Mouse (Mus musculus) bone marrow, adult 2 months (tissue): ENCODE measurements around the gene 4933427D14Rik. TPM values are rescaled to one million over a fixed set of nuclear protein-coding genes. Genes with fewer than 3 reads are reported as not detected.

Source experiments
- H3K27ac ChIP-seq: fragments of 200-500 bp; 2 replicates; pipeline ENCODE4 v1.5.1; 2012; ENCODE audit warnings: low read depth, mild to moderate bottlenecking, control low read depth, inconsistent platforms, low read length; ENCODE audit not compliant: control insufficient read depth, poor library complexity, insufficient read depth
- H3K4me1 ChIP-seq: fragments of 200-500 bp; 2 replicates; pipeline ENCODE4 v1.6.1; 2011; ENCODE audit warnings: low read length; ENCODE audit not compliant: control insufficient read depth, insufficient read depth
- H3K4me3 ChIP-seq: fragments of 200-500 bp; replicated peaks from 2 replicates; pipeline ENCODE3; 2011; ENCODE audit warnings: mild to moderate bottlenecking, low read depth, low read length, control low read depth; ENCODE audit not compliant: control insufficient read depth
- CTCF ChIP-seq: fragments of 200-500 bp; IDR thresholded peaks from 2 replicates; pipeline ENCODE4 v1.5.1; 2011; ENCODE audit warnings: low read length, control low read depth; ENCODE audit not compliant: control insufficient read depth, insufficient read depth
- POLR2A ChIP-seq: fragments of 200-500 bp; IDR thresholded peaks from 2 replicates; pipeline ENCODE4 v1.6.1; 2011; ENCODE audit warnings: low read depth, mild to moderate bottlenecking, control low read depth, low read length, borderline replicate concordance; ENCODE audit not compliant: control insufficient read depth
- WGBS: fragments of 180-500 bp; shearing (Covaris S2); methylation state at CpG from one replicate; pipeline ENCODE4 v1.1.7; 2018; 5-methylcytosine and 5-hydroxymethylcytosine counted together
- polyA plus RNA-seq: library from polyadenylated mRNA; stranded (reverse); fragments of >200 nt; gene quantifications from 2 replicates; pipeline ENCODE4 v1.2.4, GENCODE M21; 2011; ENCODE audit warnings: low replicate concordance; ENCODE audit not compliant: missing spikeins, insufficient read depth, insufficient read length

The 4933427D14Rik gene
- 3.4 and 5.1 TPM in 2 replicates for polyA plus RNA-seq

DNA sequence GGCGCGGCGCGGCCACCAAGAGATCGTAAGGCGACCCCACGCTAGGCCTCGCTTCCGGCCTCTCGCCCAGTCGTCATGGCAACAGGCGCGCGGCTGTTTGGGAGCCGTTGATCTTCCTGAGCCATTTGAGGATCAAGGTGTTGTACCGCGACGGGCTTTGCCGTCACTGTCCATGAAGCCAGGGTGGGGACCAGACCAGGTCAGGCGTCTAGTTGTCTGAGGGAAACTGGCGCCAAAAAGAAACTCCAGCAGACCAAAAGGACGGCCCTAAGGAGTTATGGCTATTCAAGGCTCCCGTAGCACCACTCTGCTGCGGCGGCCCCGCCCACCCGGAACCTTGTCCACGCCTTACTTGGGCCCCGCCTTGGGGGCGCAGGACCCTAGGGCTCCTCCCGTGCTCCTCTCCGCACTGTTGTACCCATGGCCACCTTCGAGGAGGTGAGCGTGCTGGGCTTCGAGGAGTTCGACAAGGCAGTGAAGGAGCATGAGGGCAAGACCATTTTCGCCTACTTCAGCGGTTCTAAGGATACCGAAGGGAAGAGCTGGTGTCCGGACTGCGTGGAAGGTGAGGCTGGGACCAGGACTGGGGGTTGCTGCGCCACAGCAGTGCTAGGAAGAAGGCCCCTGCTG is at the start of gene 4933427D14Rik, which contains the start of gene Txndc17:
TSS of gene 4933427D14Rik (minus strand) at position 256 of the 630 bp plus-strand sequence.
TSS of gene Txndc17 (plus strand) at position 344 of the 630 bp plus-strand sequence.
- under 1% methylated on average over 42 of the region's 42 CpGs for WGBS
- Histone ChIP-seq H3K27ac (peak within 1 kb of the TSS; percentile 43), H3K4me1 (peaks cover 9% of the 10 kb centered on the region), H3K4me3 (peak within 1 kb of the TSS; percentile 99)
- TF ChIP-seq POLR2A: peak; percentile 53; the same call in 1 of the 2 replicates
- no peak for TF ChIP-seq CTCF

DNA sequence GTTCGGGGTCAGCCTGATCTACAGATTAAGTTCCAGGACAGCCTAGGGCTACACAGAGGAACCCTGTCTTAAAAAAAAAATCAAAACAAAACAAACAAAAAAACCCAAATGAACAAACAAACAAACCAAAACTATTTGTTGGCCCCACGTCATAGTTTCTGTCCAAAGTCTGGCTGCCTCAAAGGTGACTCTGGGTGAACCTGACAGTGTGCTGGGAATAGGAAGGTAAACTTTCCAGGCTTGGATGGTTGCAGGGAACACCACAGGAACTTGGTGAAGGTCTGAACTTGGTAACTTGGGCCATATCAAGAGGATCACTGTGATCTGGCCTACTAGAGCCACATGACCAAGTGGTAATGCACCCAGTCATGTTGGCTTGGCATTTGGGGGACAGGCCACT is 49.2 kb upstream of the 4933427D14Rik start:
- H3K4me1 ChIP-seq: peaks cover 3% of the 10 kb centered on the region; the same call in 1 of the 2 replicates
- 74% methylated on average over 2 of the region's 2 CpGs for WGBS
- H3K4me3 ChIP-seq: no peak overlapping the region
- TF ChIP-seq CTCF: no peak
- no peak for TF ChIP-seq POLR2A
- H3K27ac ChIP-seq: no peak overlapping the region

DNA sequence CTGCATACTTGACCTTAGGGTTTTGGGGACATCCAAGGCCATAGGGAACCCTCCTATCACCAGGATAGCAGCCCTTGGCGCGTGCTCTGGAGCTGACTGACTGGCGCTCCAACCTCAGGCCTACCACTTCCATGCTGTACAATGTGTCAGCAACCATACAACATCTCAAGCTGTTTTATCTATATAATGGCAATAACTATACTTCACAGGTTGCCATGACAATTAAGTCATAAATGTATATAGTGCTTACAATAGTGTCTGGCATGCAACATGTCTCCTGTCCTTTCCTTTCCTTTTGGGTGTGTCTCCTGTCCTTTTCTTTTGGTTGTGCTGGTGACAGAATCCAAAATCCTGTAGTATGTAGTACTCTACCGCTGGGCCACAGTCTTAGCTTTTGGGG is 48.4 kb upstream of the 4933427D14Rik start:
- 91% methylated on average over 4 of the region's 4 CpGs for WGBS
- no peak overlapping the region for H3K4me3 ChIP-seq
- H3K4me1 ChIP-seq: peaks cover 3% of the 10 kb centered on the region; the same call in 1 of the 2 replicates
- TF ChIP-seq POLR2A (no peak), CTCF (no peak)
- no peak overlapping the region for H3K27ac ChIP-seq

DNA sequence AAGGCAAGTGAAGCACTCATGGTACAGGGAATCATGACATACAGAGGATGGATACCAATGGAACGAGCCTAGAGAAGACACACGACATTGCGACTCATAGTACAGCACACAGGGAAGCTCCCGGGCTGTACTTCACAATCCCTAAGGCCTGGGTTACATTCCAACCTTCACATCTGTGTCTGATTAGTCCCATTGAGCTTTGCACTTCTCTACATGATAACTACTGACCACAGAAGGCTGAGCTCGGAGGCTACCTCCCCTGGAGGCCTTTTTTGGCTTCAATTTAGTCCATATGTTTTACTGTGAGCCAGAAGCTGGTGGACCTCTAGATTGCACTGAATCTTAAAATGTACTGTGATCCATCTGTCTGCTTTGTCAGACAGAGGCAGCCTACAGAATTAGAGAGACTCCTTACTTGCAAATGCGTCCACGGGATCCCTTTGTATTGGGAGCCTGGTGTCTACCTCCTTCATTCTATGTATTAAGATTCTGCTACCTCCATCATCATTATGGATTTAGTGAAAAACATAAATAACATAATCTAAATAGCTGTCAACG is 38.0 kb upstream of the 4933427D14Rik start:
- no peak overlapping the region for H3K27ac ChIP-seq
- H3K4me1 ChIP-seq: no peaks in the 10 kb centered on the region
- H3K4me3 ChIP-seq: no peak overlapping the region
- WGBS: 82% methylated on average over 8 of the region's 8 CpGs
- no peak for TF ChIP-seq POLR2A
- TF ChIP-seq CTCF: no peak

DNA sequence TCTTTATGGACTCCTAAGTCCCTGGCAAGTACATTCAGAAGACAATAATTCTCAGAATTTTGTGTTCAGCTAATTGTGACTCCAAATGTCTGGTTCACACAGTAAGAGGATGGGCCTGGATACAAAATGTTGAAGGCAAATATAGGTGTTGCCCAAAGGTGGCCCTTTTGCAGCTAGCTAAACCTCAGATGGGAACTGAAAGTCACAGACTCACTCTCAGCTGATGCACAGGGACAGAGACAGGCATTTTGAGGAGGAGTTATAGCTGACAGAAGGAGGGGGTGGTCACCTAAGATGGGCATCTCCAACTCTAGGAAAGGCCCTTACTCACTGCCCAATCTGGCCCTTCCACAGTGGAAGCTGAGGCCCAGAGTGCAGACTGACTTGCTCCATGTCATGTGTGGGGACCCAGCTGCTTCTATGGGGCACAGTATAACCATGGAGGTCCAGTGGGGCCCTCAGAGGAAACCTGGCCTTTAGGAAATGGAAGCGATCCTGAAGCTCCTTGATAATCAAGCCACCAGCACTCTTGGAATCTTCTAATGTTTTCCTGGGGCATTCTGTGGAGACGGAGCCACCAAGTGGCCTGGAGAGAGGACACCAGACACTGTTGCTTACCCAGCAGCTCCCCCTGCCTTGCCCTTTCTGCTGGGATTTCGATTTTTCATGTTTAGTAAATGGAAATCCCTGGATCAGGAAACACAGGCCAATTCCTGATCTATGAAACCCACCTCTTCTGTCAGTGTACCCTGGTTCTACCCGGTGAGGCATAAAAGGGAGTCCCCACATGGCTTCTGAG is 33.0 kb upstream of the 4933427D14Rik start:
- H3K4me1 ChIP-seq: no peaks in the 10 kb centered on the region
- TF ChIP-seq CTCF (no peak), POLR2A (no peak)
- no peak overlapping the region for H3K4me3 ChIP-seq
- H3K27ac ChIP-seq: no peak overlapping the region
- WGBS: 64% methylated on average over 4 of the region's 4 CpGs

DNA sequence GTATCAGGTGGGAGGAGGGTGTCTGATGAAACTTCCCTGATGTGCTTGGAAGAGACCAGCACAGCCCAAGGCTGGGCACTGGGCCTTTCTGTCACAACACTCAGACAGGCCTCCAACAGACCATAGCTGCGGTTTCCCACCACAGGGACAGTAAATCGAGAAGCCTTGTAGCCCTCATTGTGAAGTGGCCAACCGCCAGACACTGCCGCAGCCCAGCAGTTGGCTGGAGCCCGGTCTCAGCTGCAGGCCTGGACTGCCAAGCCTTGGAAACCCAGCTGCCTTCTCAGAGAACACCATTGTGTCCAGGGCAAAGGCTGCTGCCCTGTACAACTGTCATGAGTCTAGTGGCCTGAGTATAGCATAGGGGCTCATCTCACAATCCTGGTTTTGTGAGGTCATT is 26.8 kb upstream of the 4933427D14Rik start:
- WGBS: 61% methylated on average over 5 of the region's 5 CpGs
- Histone ChIP-seq H3K27ac (no peak overlapping the region), H3K4me1 (no peaks in the 10 kb centered on the region), H3K4me3 (no peak overlapping the region)
- no peak for TF ChIP-seq POLR2A
- no peak for TF ChIP-seq CTCF

DNA sequence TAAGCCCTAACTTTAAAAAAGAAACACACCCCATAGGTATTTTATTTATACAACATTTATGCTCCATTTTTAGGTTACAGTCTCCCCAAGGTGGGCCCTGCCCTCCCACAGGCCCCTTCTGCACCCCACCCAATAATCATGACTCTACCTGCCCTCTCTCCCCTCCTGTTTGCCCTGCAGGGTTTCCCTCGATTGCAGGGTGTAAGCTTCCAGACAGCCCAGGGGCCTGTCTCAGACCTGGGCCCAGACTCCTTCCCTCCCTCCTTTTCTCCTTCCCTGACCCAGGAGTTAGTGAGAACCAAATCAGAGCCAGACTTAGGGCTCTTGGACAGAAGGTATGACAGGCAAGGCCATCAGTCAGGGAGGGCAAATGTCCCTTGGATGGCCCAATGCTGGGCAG is 25.7 kb upstream of the 4933427D14Rik start:
- Histone ChIP-seq H3K27ac (no peak overlapping the region), H3K4me1 (no peaks in the 10 kb centered on the region), H3K4me3 (no peak overlapping the region)
- TF ChIP-seq POLR2A (no peak), CTCF (no peak)
- 67% methylated on average over 1 of the region's 1 CpGs for WGBS

DNA sequence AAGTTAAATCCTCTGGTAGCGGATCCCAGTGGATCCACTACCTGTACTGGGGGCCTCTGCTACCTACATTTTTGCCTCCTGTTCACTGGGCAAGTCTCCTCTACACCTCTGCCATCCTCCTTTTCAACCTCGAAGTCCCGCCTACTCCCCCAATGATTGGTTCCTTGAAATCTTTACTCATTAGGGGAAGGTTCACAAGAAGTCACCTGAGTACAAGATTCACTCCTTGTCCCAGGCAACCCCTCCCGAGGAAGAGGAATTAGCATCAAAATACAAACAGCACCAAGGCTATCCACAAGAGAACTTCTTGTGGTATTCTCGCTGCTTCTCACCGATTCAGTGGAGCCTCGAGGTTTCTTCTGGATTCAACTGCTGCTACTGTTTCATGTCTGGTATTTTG is 24.8 kb upstream of the 4933427D14Rik start:
- H3K4me1 ChIP-seq: no peaks in the 10 kb centered on the region
- TF ChIP-seq POLR2A: no peak
- H3K27ac ChIP-seq: no peak overlapping the region
- WGBS: 80% methylated on average over 7 of the region's 7 CpGs
- H3K4me3 ChIP-seq: no peak overlapping the region
